Mouse (Mus musculus): Measurements from ENCODE around the gene Hlx. TPM values are rescaled to one million over a fixed set of nuclear protein-coding genes. Genes with fewer than 3 reads are reported as not detected.

Gene Hlx
- total RNA-seq, 2 experiments from 2014 or later = 23.3 to 39.3 TPM

DNA sequence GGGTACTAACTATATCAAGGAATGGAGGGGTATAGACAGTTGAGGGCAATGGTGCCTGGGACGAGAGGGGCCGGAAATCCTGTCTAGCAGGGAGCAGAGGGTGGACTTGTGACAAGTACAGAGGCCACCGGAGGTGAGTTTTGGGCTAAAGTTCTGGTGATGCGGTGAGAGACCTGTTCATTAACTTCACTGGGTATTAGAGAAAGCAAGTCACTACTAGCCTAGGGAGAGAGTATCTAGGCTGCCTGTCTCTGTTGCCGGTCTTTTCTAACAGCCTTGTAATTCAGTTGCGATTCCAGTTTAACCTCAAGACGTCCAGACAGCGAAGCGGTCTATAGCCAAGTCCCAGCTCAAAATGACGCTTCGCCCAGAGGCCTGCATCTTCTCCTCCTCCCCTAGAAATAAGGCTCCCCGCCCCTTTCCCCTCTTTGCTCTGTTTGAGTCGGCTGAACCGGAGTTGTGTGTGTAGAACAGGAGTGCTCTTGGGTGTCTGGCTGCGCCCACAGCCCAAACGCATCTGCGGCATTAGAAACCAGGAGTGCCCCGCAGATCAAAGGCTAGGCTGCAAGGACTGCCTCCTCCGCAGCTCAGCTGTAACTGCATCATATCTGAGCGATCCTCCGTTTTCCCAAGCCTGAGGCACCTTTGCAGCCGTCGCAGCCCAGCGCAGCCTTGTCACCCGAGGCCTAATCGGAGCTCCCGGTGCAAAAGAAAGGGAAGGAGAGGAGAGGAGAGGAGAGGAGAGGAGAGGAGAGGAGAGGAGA, 1.8 kb upstream of the Hlx start:
- ATAC-seq (ENCODE audit: poor library complexity, severe bottlenecking) = peak; percentile 4

DNA sequence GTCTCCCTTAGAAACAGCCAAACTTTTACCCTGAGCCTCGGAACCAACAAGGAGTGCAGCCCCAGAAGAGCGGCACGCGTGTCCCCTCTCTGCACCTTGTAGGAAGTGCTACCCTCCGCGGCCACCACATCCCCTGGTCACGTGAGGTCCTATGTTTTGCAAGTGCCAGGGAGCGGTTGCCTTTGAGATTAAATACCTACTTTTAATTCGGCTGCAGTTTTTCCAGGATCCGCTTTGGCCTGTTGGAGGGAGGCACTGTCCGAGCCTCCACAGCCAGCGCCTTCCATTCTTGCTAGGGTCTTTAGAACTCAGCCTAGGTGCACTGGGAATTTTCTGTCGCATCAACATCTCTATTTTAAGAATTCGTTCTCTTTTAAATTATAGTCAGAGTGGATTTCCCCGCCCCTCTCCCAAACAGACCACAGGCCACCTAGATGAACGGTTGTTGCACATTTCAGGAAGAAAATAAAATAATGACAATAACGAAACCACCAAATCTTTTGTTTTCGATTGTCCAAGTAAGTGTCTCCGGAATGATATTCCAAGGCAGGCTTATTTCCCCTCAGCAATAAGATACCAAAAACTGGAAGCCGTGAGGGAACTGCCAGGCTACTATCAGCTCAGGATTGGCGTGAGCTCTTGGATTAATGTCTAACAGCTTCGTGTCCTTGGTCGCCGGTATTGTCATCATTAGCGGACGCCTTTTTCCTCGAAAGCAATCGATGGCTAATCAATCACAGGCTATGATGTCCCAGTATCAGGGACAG, 1.1 kb upstream of the Hlx start:
- ATAC-seq (ENCODE audit: poor library complexity, severe bottlenecking) = peak; percentile 28

DNA sequence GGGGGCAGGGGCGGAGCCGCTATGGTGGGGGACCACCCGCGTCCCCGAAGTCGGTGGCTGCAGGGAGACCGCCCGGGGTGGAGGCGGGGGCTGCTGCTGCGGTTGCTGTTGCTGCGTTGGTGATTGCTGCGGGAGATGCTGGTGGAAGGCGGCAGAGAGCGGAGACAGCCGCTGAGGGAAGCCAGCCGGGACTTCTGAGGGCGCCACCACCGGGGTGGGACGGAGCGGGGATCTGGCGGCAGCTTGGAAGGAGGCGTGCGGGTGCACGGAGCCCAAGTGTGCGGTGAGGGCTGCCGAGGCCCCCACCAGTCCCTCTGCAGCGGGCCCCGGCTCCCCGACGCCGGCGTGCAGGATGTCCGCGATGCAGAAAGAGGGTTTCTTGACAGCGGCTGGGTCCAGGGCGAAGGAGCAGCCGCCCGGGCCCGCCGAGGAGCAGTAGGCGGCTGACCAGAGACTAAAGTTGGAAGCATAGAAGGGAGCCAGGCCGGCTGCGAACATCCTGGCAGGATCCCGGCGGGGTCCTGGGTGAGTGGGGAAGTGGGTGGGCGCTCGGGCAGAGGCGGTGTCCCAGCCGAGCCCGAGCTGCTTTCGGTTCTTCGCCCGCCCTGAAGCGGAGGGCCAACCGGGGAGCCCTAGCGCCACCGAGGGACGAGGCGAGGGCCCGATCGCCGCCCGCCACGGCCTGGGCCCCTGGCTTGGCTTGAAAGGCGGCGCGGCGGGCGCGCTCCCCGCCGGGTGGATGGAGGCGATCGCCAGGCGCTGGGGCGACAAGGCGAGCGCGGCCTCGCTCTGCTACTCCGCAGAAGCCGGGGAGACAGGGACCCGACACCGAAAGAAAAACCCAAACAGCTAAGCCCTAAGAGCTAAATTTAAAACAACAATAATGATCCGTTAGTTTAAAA, 524 bp downstream of the Hlx start:
- peak; percentile 15 for ATAC-seq (ENCODE audit: poor library complexity, severe bottlenecking)

DNA sequence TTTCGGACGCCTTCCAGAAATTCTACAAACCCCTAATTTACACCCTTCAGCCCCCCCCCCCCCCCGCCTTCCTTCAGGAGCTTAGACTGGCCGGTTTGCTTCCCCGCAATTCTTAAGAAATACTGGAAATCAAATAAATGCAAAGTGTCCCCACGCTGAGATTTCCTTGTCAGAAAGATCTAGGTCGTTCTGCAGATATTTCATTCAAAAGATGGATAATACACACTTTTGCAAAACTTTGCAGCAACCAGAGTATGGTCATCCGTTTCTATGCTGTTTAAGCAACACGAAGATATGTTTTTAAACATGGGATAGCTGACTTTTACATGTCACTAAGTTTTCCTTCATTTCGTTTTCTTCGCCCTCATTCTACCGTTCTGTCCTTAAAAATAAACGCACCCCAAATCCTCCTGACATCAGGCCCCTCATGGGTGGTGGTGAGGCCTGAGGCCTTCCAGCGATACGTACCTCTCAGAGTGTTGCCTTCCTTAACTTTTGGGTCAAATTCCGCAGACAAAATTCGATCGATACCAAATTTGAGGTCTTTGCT, 1.3 kb downstream of the Hlx start:
- ATAC-seq (ENCODE audit: poor library complexity, severe bottlenecking) = no peak

DNA sequence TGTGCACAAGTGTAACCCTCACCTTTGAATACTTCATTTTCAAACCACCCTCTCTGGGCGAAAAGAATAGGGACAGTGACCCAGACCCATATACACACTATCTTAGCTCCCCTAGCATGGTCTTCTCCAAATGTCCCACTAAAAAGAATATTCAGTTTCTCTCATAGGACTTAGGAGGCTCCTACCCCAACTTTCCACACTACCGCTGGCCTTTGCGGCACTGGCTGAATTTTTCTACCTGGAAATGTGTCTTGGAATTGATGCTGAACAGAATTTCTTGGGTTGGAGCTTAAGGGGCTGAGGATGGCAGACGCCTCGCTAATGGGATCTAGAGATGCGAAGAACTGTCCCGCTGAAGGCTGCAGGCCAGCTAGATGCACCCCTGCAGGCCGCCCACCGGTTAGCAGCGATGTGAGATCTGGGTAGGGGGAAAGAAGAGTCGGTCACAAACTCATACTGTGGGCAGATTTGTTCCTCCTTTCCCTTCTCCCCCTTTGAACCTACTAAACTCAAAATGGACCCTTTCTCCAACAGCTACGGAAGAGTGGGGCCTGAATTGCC, 1.9 kb downstream of the Hlx start:
- no peak for ATAC-seq (ENCODE audit: poor library complexity, severe bottlenecking)

DNA sequence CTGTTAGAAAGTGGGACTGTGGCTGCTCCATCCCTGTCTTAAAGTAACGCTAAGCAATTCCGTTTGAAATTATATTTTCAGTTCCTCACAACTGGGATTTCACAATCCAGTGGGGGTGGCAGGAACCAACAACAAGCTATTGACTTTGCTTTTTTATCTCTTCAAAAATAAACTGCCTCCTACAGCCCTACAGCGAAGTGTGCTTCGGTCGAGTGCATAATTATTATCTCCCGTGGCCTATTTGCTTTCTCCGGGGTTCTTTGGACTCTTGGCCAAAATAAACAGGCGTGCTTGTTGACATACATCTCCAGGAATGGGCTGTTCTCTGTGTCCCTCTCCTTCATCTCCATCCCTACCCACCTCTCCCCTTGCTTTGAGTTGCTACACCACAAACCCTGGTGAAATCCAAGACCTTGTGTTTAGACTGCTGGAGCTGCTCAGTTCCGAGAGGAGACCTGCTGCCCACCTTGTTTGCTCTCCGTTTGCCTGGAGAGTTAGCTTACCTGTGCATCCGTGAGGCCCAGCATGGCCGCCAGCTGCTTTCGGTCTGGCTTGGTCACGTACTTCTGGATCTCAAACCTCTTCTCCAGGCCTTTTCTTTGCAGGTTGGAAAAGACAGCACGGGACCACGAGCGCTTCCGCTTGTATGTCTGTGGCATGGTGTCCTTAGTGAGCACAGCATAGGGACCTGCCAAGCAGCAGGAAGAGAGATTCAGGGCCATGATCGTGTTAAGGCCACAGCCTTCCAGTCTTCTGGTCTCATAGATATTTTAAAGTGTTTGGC, 2.9 kb downstream of the Hlx start:
- ATAC-seq (ENCODE audit: poor library complexity, severe bottlenecking) = peak; percentile 26

DNA sequence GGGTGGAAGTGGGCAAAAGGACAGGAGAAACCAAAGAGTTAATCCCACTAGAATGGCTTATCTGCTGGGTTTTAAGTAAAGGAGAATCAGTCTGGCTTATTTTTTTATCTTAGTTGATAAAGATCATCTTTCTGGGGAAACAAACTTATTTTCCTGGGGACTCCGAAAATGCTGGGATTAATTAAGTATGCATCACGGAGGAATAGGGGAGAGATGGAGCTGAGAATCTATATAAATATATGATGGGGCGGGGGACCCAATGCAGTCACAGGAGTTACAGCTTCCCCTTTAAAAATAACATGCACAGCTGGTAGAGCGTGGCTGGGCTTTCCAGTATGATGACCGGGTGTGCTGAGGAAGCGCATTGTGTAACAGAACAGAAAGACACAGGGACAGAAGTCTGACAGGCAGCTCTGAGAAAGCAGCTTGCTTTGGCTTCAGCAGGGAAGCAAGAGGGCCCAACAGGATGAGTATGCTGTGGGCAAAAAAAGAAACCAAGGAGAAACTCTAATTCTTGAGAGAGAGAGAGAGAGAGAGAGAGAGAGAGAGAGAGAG, 3.8 kb downstream of the Hlx start:
- peak; percentile 34 for ATAC-seq (ENCODE audit: poor library complexity, severe bottlenecking)

DNA sequence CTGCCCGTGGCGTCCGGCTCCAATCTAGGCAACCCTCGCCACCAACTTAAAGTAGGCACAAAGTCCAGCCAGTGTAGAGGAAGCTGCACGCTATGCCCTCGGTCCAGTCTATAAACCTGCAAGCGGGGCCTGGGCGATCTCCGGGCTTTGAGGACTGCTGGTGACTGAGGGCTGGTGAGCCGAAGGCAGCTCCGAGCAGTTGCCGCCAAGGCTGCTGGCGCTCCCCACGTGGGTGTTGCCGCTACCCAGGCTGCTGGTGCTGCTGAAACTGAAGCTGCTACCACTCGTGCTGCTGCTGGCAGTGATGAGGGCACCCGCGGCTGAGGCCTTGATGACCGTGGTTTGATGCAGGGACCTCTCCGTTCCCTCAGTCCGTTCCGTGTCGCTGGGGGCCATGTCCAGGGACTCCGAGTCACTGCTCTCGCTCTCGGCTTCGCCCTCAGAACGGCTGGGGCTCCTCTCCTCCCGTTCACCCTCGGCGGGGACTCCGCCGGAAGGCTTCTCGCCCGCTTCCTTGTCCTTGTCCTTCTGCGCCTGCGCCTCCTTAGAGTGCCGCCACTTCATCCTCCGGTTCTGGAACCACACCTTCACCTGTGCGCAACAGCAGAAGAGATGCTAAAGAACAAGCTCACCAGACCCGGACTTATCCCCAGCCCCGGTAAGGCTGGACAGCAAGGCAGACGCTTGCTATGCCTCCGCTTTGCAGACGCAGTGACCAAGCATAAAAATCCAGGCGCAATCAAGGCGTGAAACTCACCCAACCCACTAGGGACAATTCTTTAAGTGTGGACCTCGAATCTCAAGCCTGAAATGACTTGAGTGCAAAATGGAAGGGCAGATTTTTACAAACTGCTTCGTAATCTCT, 4.8 kb downstream of the Hlx start:
- ATAC-seq (ENCODE audit: poor library complexity, severe bottlenecking) = no peak

DNA sequence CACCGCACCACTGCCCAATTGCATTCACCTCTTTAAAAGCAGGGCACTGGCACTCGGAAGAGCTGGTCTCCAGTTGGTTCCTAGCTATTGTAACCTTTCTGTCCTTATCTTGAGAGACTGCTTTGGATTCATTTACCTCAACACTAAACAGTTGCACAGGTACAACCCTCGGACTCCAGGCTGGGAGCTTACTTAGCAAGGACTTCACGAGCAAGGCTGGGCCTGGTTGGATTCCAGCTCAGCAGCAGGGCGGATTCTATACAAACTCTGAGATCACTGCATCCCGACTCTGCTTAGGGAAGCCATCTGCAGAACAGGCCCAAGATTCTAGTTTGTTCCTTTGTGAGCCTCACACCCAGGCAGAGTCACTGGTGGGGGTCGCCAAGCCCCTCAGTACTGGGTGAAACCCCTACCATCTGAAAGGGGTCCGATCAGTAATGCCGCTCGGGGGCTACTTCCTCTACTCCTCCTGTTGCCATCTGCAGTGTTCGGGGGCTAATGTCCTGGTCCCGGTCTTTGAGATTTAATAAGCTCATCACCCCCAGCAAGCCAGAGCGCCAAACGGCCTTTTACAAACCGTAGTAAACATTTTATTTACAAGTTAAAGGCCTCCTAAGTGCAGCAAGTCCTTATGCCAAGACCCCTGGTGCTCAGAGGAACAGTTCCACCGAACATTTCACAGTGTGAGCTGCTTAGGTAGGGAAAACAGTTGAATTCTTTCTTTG, 5.7 kb downstream of the Hlx start:
- ATAC-seq (ENCODE audit: poor library complexity, severe bottlenecking) = no peak

DNA sequence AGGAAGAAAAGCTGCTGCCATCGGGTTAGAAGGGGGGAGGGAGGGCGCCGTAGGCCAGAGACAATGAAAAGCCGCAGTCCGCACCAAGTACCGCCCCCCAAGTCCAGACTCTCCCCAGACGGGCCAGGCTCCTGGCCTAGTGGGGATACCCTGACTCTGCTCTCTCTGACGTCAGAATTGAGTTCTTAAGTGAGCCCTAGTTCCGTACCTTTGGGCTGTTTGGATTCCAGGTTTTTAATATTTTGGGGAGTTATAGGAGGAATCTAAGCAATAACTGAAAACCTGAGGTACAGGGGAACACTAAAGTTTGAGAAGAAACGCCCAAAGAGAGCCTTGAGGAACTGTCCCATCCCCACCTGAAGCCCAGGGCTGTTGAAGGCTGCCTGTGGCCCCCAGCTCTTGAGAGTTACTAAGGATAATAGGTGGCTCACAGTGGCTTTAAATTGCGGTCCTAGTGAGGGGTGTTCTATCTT, 7.1 kb downstream of the Hlx start:
- ATAC-seq (ENCODE audit: poor library complexity, severe bottlenecking) = no peak

DNA sequence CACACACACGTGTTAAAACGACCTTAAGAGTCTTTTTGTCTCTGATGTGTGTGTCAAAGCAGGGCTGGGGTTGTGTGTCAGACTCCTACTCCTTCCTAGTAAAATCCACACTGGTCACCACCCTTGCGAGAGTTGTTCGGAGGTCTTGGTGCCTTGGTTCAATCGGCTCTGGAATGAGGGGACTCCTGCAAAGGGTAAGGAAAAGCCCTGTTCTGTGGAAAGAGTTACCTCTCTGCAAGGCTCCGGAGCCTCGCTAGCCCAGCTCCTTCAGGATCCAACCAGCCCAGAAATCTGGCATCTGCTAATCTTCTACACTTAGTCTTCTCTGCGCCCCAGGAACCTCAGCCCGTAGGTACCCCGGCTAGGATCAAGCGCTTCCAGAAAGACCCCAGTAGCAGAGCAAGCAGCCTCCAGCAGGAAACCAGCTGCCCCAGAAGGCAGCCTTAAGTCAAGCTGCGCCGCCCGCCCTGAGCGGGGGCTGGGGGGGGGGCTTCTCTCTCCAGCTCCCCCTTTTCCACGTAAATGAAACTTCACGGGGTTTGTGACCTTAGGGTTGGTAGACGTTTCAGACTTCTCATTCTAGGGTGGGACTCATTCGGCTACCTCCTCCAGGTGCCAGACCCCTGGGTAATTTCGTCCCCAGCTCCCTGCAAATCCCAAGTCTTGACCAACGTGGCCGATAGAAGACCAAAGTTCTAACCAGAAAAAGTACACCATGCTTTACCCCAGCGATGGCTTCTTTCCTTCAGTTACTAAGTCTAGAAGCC, 7.7 kb downstream of the Hlx start:
- no peak for ATAC-seq (ENCODE audit: poor library complexity, severe bottlenecking)

DNA sequence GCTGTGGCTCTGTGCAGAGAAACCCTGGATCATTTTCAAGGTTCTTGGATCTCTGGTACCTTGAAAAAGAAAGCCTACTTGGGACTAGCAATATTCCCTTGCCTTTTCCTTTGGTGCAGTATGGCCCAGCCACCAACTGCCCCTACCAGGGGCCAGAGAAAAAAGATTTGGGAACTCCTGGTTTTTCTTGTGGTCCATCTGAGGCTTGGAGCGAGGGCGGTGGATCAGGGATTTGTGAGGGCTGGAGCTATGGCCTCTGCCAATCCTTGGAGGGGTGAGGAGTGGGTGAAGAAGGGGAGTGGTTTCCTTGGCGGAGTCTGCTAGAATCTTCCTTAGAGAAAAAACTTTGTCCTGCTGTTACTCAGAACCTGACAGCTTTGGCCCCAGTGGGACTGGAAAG, 8.5 kb downstream of the Hlx start:
- ATAC-seq (ENCODE audit: poor library complexity, severe bottlenecking) = no peak

DNA sequence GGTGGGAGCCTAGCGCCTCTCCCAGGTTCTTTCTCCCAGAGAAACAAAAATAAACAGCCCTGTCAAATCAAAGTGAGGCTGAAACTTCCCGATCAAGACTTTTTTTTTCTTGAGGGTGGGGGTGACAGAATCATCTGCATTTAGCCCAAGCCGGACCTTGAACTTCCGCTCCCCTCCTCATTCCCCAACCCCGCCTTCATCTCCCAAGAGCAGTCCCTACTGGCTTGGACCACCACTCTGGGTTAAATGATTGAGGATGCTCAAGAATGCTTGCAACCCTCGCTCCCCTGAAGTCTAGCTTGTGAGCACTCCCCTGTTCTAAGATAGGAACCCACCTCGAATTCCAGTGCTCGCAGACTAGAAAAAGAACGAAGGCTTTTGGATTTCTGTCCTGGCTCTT, 11.3 kb downstream of the Hlx start:
- ATAC-seq (ENCODE audit: poor library complexity, severe bottlenecking) = no peak

DNA sequence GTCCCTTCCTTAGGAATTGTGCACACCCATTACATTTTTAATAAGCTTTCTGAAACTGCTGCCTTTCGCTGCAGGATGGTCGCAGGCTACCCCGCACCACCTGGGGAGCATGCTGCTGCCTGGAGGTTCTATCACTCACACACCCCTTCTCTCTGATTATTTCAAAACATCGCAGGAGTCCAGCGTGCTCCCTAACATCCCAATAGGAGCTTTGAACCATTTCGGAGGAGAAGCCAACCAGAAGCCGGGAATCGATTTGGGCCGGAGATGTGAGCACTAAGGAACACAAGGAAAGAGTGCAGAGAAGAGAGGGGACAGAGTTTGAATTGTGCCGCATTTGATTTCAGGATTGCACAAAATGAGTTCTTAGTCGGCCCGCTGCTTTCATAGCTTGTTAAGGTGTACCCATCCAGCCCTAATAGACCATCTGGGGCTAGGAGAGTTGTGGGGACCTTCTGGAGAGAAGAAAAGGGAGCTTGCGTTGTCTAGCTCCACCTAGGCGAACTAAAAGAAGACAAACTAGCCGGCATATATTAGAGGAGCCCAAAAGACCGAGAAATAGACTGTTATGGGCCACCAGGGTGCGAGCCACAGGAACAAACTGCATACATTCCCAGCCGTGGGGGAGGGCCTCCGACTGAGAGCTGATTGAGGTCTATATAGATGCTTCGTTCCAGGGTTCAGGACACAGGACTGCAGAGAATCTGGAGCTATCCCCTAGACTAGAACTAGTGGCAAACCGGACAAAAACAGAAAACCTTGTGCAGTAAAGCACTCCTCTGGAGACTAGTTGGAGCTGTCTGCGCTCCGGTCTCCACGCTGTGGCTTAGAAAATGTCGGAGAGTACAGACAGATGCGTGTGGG, 12.0 kb downstream of the Hlx start:
- ATAC-seq (ENCODE audit: poor library complexity, severe bottlenecking) = no peak

DNA sequence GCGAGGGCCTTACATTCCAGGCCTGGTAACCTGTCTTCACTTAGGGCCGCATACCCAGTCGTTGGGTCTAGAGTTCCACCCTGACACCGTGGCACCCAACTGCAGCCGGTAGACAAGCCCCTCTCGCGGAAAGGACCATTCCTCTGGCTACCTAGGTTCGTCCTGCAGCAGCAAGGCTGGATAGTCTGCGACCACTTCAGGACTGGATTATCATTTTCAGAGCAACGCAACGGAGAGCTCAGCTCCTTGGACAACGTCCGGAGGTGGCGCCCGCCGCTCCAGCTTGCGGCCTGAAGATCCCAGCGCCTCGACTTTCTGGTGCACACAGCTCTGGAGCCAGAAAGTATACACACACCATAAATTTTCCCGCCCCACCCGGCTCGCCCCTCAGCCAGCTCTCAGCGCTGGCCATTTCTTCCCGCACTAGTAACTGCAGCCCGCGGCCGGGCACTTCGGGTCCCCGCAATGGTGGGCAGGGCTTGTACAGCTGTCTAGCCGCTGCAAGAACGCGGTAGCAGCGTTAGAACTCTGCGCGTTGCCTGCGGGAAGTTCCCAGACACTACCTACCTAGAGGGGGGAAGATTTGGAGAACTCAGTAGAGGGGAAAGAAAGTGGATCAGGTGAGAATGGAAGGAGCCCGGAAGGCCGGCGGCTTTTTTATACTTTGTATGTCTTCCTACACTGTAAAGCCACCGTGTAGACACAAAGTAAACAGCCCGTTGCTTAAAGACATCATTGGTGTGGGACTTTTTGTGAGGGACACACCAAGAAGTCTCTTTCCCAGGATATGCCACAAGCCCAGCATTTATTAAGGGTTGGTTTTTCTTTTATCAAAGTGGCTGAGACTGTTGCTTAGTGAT, 13.9 kb downstream of the Hlx start:
- no peak for ATAC-seq (ENCODE audit: poor library complexity, severe bottlenecking)
